Mouse (Mus musculus): ENCODE data around the gene Psip1.

The Psip1 gene

GRCm38 (mm10) chr4:83417820-83418186, 68.5 kb downstream of the Psip1 start:
- no peak for DNase-seq (ENCODE audit: low read depth, low spot score)

DNA sequence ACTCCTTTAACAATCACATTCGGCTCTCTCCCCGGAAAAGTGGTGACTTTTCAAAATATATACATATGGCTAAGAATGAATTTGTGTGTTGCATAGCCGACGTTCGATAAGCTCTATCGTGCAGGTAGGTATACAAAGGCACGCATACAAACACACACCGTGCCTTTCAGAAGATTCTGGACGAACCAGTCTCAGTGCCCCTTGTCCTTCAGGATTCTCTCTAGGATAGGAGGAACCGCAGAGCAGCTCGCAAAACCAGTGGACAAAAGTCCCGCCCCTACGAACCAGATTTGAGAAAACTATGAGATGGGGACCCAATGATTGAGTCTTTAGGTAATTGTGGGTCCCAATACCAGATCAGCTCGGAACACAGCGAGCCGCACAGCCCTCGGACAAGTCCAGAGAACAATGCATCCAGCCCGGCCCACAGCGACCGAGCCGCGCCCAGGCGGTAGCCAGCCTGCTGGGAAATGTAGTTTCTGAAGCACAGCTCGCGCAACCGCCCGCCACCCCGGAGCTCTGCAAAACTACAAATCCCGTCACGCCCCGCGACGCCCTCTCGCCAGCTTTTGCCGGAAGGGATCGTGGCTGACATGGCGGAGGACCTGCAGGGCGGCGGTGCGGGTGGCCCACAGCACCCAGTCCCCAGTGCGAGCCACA, 69.0 kb downstream of the Psip1 start, which contains the start of gene Snapc3:
TSS of gene Snapc3 (plus strand) at position 565 of the 660 bp plus-strand sequence.
- peak; percentile 95 for DNase-seq (ENCODE audit: low read depth, low spot score)

DNA sequence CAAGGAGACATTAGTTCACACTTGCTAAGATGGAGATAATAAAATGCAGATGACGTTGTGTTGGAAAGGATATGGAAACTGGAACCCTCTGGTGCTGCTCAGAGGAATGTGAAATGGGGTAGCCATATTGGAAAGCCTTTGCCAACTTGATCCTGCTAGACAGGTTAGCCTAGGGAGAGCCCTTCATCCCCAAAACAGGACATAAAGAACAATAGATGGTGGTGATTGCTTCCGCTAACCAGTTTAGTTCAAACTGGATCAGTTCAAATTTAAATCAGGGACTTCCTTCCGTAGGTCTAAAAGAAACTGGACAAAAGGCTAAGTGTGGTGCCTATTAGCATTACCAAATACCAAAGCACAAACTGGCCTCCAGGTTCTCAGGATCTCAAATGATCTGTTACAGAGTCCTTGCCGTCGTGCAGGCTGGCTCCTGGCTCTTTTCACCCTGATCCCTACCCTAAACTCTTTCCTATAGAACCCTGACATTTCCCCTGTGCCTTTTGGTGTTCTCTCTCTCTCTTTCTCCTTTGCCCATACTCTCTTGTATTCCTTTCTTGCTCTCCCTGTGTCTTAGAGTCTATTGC, 71.9 kb downstream of the Psip1 start:
- no peak for DNase-seq (ENCODE audit: low read depth, low spot score)

- peak; percentile 20 for DNase-seq (ENCODE audit: low read depth, low spot score)
These were observed 74.2 kb downstream of the Psip1 start for GRCm38 (mm10) chr4:83412060-83412459.

DNA sequence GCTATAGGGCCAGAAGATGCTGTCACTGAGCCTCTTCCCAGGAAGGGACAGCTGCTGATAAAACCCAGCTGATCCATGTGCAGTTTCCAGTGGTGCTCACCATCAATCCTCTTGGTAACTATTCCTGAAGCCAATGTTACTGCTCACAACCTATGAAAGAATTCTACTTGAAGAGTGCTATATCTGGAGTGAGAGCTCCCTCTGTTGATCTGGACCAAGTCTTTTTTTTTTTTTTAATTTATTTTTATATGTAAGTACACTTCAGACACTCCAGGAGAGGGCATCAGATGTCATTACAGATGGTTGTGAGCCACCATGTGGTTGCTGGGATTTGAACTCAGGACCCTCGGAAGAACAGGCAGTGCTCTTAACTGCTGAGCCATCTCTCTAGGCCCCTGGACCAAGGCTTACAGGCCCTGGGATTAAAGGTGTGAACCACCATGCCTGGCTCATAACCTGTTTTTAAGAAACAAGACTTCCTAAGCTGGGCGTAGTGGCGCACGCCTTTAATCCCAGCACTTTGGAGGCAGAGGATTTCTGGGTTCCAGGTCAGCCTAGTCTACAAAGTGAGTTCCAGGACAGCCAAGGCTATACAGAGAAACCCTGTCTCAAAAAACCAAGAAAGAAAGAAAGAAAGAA, 76.3 kb downstream of the Psip1 start:
- peak; percentile 41 for DNase-seq (ENCODE audit: low read depth, low spot score)

DNA sequence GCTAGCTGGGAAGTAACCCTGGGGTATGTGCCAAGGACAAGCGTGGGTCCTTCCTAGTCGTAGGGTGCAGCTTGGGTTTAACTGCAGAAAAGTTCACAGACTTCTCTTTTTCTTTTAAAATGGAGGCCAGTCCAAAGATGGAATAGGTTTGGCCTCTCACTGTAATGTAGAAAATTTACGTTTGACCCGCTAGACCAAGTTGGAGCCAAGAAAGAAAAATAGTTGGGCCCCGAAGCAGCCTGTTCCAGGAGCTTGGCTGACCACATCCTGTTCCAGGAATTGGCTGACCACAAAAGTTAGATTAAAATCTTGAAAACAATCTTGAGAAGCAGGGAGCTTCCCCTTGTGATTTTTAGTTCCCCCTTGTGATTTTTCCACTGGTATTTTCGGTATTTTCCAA, 78.6 kb downstream of the Psip1 start:
- DNase-seq (ENCODE audit: low read depth, low spot score), result no peak

Data from A20 (cell line).